Mouse (Mus musculus) heart, embryonic 11.5 days (tissue): Measurements from ENCODE around the gene Krt17. TPM values are rescaled to one million over a fixed set of nuclear protein-coding genes. Genes with fewer than 3 reads are reported as not detected.

Experiments used
- ATAC-seq: fragments of 200-750 bp; cut with Nextera tagmentation; replicated peaks from 2 replicates; pipeline ENCODE4 v1.8.0; 2017; ENCODE audit warnings: moderate library complexity; ENCODE audit not compliant: insufficient number of reproducible peaks, low FRiP score, low TSS enrichment
- H3K27ac ChIP-seq: fragments of 300-500 bp; sonication (generic); 2 replicates; pipeline ENCODE4 v1.5.1; 2014; ENCODE audit warnings: mild to moderate bottlenecking, low read depth, low read length
- H3K27me3 ChIP-seq: fragments of 300-500 bp; sonication (generic); 2 replicates; pipeline ENCODE4 v1.6.1; 2014; ENCODE audit warnings: mild to moderate bottlenecking, low read length, mixed read lengths; ENCODE audit not compliant: control insufficient read depth, insufficient read depth
- H3K36me3 ChIP-seq: fragments of 300-500 bp; sonication (generic); 2 replicates; pipeline ENCODE4 v1.6.1; 2014; ENCODE audit warnings: mild to moderate bottlenecking, low read length, moderate library complexity, mixed read lengths; ENCODE audit not compliant: control insufficient read depth, insufficient read depth
- H3K4me1 ChIP-seq: fragments of 300-500 bp; sonication (generic); 2 replicates; pipeline ENCODE4 v1.6.1; 2014; ENCODE audit warnings: low read length; ENCODE audit not compliant: control insufficient read depth, insufficient read depth
- H3K4me2 ChIP-seq: fragments of 300-500 bp; sonication (generic); 2 replicates; pipeline ENCODE4 v1.6.1; 2014; ENCODE audit warnings: mild to moderate bottlenecking, moderate library complexity
- H3K4me3 ChIP-seq: fragments of 300-500 bp; sonication (generic); 2 replicates; pipeline ENCODE4 v1.5.1; 2014; ENCODE audit warnings: low read depth, low read length
- H3K9ac ChIP-seq: fragments of 300-500 bp; sonication (generic); 2 replicates; pipeline ENCODE4 v1.6.1; 2014; ENCODE audit warnings: mild to moderate bottlenecking, low read depth, low read length, moderate library complexity
- H3K9me3 ChIP-seq: fragments of 300-500 bp; sonication (generic); replicated peaks from 2 replicates; pipeline ENCODE4 v1.6.1; 2016; ENCODE audit warnings: low read length; ENCODE audit not compliant: control insufficient read depth
- WGBS: fragments of 180-500 bp; shearing (Covaris S2); extraction: QIAGEN DNeasy Blood & Tissue Kit; methylation state at CpG from one replicate; pipeline ENCODE4 v1.1.7; 2014; ENCODE audit not compliant: insufficient replicate concordance; 5-methylcytosine and 5-hydroxymethylcytosine counted together
- polyA plus RNA-seq: library from polyadenylated mRNA; unstranded; fragments of >200 nt; fragmentation: Nextera tagmentation; extraction: Ambion mirVana; gene quantifications from 2 replicates; pipeline ENCODE4 v1.2.1, GENCODE M21; 2014

Gene Krt17
- polyA plus RNA-seq, 1 experiment from 2014 or later, result 0.82 TPM

- H3K27me3 ChIP-seq, result peaks cover 2% of the 10 kb centered on the region; the same call in 1 of the 2 replicates
- 0 out of 2 replicates have a peak, but pooled peaks cover 3% of the 10 kb centered on the region for H3K4me1 ChIP-seq
- H3K9me3 ChIP-seq, result no peaks in the 10 kb centered on the region
- WGBS, result 62% methylated on average over 15 of the region's 15 CpGs
- H3K4me2 ChIP-seq, result no peak overlapping the region
- no peak overlapping the region for H3K27ac ChIP-seq
- no peak overlapping the region for H3K4me3 ChIP-seq
- no peak overlapping the region for H3K9ac ChIP-seq
- H3K36me3 ChIP-seq, result no peaks in the 10 kb centered on the region
- no peak for ATAC-seq
These were observed 17.1 kb upstream of the Krt17 start for GRCm38 (mm10) chr11:100277726-100278480.

- H3K9ac ChIP-seq, result no peak overlapping the region
- peaks cover 7% of the 10 kb centered on the region; the same call in 1 of the 2 replicates for H3K4me1 ChIP-seq
- H3K36me3 ChIP-seq, result no peaks in the 10 kb centered on the region
- no peak overlapping the region for H3K27ac ChIP-seq
- 64% methylated on average over 5 of the region's 5 CpGs for WGBS
- ATAC-seq, result no peak
- H3K4me2 ChIP-seq, result no peak overlapping the region
- H3K27me3 ChIP-seq, result peaks cover 7% of the 10 kb centered on the region
- no peaks in the 10 kb centered on the region for H3K9me3 ChIP-seq
- no peak overlapping the region for H3K4me3 ChIP-seq
These were observed 14.6 kb upstream of the Krt17 start for GRCm38 (mm10) chr11:100275466-100275865.

GRCm38 (mm10) chr11:100274719-100275118, 13.9 kb upstream of the Krt17 start:
- Histone ChIP-seq H3K36me3 (no peaks in the 10 kb centered on the region), H3K4me1 (peaks cover 7% of the 10 kb centered on the region; the same call in 1 of the 2 replicates), H3K9me3 (no peaks in the 10 kb centered on the region), H3K9ac (no peak overlapping the region), H3K27me3 (peaks cover 7% of the 10 kb centered on the region), H3K4me2 (no peak overlapping the region), H3K27ac (no peak overlapping the region), H3K4me3 (no peak overlapping the region)
- no peak for ATAC-seq
- WGBS, result 68% methylated on average over 7 of the region's 7 CpGs

GRCm38 (mm10) chr11:100271878-100272277, 11.0 kb upstream of the Krt17 start:
- Histone ChIP-seq H3K4me1 (peaks cover 7% of the 10 kb centered on the region; the same call in 1 of the 2 replicates), H3K4me3 (no peak overlapping the region), H3K4me2 (no peak overlapping the region), H3K27me3 (peaks cover 6% of the 10 kb centered on the region), H3K9me3 (no peaks in the 10 kb centered on the region), H3K27ac (no peak overlapping the region), H3K9ac (no peak overlapping the region), H3K36me3 (no peaks in the 10 kb centered on the region)
- 100% methylated on average over 1 of the region's 1 CpGs for WGBS
- ATAC-seq, result no peak

- Histone ChIP-seq H3K27me3 (peaks cover 8% of the 10 kb centered on the region), H3K4me3 (no peak within 1 kb of the TSS), H3K9ac (no peak within 1 kb of the TSS), H3K9me3 (no peaks in the 10 kb centered on the region), H3K4me2 (no peak within 1 kb of the TSS), H3K36me3 (no peaks in the 10 kb centered on the region), H3K4me1 (peaks cover 7% of the 10 kb centered on the region; the same call in 1 of the 2 replicates), H3K27ac (no peak within 1 kb of the TSS)
- no peak for ATAC-seq
- whole genome bisulfite sequencing, result 79% methylated on average over 7 of the region's 7 CpGs
These were observed 9.0 kb upstream of the Krt17 start, which contains the start of gene Krt42 for GRCm38 (mm10) chr11:100269821-100270332. Gene Krt42, minus strand, starts transcription at chr11:100269871.

- Histone ChIP-seq H3K4me3 (no peak overlapping the region), H3K4me1 (no peaks in the 10 kb centered on the region), H3K36me3 (no peaks in the 10 kb centered on the region), H3K27me3 (peaks cover 4% of the 10 kb centered on the region; the same call in 1 of the 2 replicates), H3K9me3 (no peaks in the 10 kb centered on the region), H3K27ac (no peak overlapping the region), H3K4me2 (no peak overlapping the region), H3K9ac (no peak overlapping the region)
- no peak for ATAC-seq
- 20% methylated on average over 13 of the region's 13 CpGs for WGBS
These were observed 1.5 kb upstream of the Krt17 start for GRCm38 (mm10) chr11:100262058-100262980.

GRCm38 (mm10) chr11:100261235-100261605, 391 bp upstream of the Krt17 start:
- Histone ChIP-seq H3K9me3 (no peaks in the 10 kb centered on the region), H3K36me3 (no peaks in the 10 kb centered on the region), H3K27ac (no peak overlapping the region), H3K4me1 (no peaks in the 10 kb centered on the region), H3K4me3 (no peak overlapping the region), H3K4me2 (no peak overlapping the region), H3K9ac (no peak overlapping the region), H3K27me3 (peaks cover 2% of the 10 kb centered on the region; the same call in 1 of the 2 replicates)
- WGBS, result 80% methylated on average over 9 of the region's 9 CpGs
- ATAC-seq, result no peak

- no peaks in the 10 kb centered on the region for H3K9me3 ChIP-seq
- H3K4me2 ChIP-seq, result no peak overlapping the region
- H3K36me3 ChIP-seq, result no peaks in the 10 kb centered on the region
- H3K4me3 ChIP-seq, result no peak overlapping the region
- H3K27me3 ChIP-seq, result peaks cover 2% of the 10 kb centered on the region; the same call in 1 of the 2 replicates
- no peak overlapping the region for H3K9ac ChIP-seq
- ATAC-seq, result no peak
- no peak overlapping the region for H3K27ac ChIP-seq
- WGBS, result 88% methylated on average over 9 of the region's 9 CpGs
- H3K4me1 ChIP-seq, result no peaks in the 10 kb centered on the region
These were observed 1.8 kb downstream of the Krt17 start for GRCm38 (mm10) chr11:100259079-100259478.
